Mouse (Mus musculus) embryonic facial prominence, embryonic 14.5 days (tissue): ENCODE data around the gene Olfr453. TPM values are rescaled to one million over a fixed set of nuclear protein-coding genes. Genes with fewer than 3 reads are reported as not detected.

ENCODE experiments used
- ATAC-seq: fragments of 200-750 bp; cut with Nextera tagmentation; 2 replicates; pipeline ENCODE4 v1.8.0; 2017; ENCODE audit warnings: low read depth, moderate number of reproducible peaks, moderate TSS enrichment
- DNase-seq: peaks from one replicate; pipeline ENCODE4 v3.0.0-alpha.2; 2015; ENCODE audit warnings: low spot score
- H3K27ac ChIP-seq: fragments of 300-500 bp; sonication (generic); replicated peaks from 2 replicates; pipeline ENCODE4 v1.5.1; 2014; ENCODE audit warnings: low read depth, mild to moderate bottlenecking, low read length, moderate library complexity
- H3K27me3 ChIP-seq: fragments of 300-500 bp; sonication (generic); replicated peaks from 2 replicates; pipeline ENCODE4 v1.6.1; 2014; ENCODE audit warnings: low read length; ENCODE audit not compliant: control insufficient read depth, insufficient read depth
- H3K36me3 ChIP-seq: fragments of 300-500 bp; sonication (generic); 2 replicates; pipeline ENCODE4 v1.6.1; 2014; ENCODE audit warnings: low read length, mixed read lengths; ENCODE audit not compliant: control insufficient read depth, insufficient read depth
- H3K4me1 ChIP-seq: fragments of 300-500 bp; sonication (generic); 2 replicates; pipeline ENCODE4 v1.6.1; 2014; ENCODE audit warnings: antibody characterized with exemption, low read length; ENCODE audit not compliant: control insufficient read depth, insufficient read depth
- H3K4me2 ChIP-seq: fragments of 300-500 bp; sonication (generic); 2 replicates; pipeline ENCODE4 v1.6.1; 2014; ENCODE audit warnings: low read depth, mild to moderate bottlenecking, low read length, moderate library complexity, mixed read lengths
- H3K4me3 ChIP-seq: fragments of 300-500 bp; sonication (generic); 2 replicates; pipeline ENCODE4 v1.5.1; 2014; ENCODE audit warnings: low read depth, mild to moderate bottlenecking, low read length
- H3K9ac ChIP-seq: fragments of 300-500 bp; sonication (generic); 2 replicates; pipeline ENCODE4 v1.6.1; 2014; ENCODE audit warnings: low read depth, mild to moderate bottlenecking, low read length, moderate library complexity, mixed read lengths
- H3K9me3 ChIP-seq: fragments of 300-500 bp; sonication (generic); 2 replicates; pipeline ENCODE4 v1.6.1; 2016; ENCODE audit warnings: low read length; ENCODE audit not compliant: control insufficient read depth
- WGBS: fragments of 180-500 bp; shearing (Covaris S2); extraction: QIAGEN DNeasy Blood & Tissue Kit; methylation state at CpG from one replicate; pipeline ENCODE4 v1.1.7; 2014; 5-methylcytosine and 5-hydroxymethylcytosine counted together
- polyA plus RNA-seq: library from polyadenylated mRNA; unstranded; fragments of >200 nt; fragmentation: Nextera tagmentation; extraction: Ambion mirVana; gene quantifications from 2 replicates; pipeline ENCODE4 v1.2.1, GENCODE M21; 2014

Olfr453 gene
- polyA plus RNA-seq = not detected in 2 replicates

DNA sequence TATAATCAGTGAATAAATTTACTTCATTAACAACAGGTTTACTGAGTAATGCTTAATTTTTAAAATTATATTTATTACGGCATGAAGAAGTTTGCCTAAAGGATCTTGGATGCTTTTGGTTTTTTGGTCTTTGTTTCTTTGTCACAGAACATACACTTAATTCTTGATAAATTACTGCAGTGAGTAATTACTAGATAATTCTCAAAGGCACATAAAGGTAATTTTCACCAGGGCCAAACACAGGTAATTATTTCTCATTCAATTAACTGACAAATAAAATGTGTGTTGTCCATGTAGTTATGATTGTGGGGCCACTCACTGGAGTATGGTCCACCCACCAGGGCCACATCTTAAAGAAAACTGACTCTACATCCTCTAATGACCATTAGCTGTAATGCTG, at the start of gene Olfr453:
Gene Olfr453, plus strand, starts transcription at position 301 of the 400 bp plus-strand sequence.
- H3K9me3 ChIP-seq = no peaks in the 10 kb centered on the region
- DNase-seq (no peak), ATAC-seq (no peak)
- H3K4me1 ChIP-seq = no peaks in the 10 kb centered on the region
- no peak within 1 kb of the TSS for H3K27ac ChIP-seq
- no peaks in the 10 kb centered on the region for H3K27me3 ChIP-seq
- WGBS = 96% methylated on average over 1 of the region's 1 CpGs
- no peak within 1 kb of the TSS for H3K4me3 ChIP-seq
- no peaks in the 10 kb centered on the region for H3K36me3 ChIP-seq
- no peak within 1 kb of the TSS for H3K9ac ChIP-seq
- no peak within 1 kb of the TSS for H3K4me2 ChIP-seq

DNA sequence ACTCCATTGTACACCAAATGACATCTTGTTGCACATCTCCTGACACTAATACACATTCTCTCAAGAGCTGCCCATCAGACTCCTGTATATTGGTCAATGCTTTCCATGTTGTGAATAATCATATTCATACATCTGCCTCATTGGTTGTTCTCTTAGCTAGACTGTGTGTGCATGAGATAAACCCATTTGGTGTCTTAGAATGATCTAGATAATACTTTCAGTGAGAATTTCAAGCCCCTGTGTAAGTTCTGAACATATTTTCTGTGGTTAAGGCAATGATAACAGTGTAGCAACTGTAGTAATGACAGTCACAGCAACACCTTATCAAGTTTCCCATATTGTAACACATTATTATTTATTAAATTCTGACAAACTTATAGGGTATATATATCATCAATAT, 49.4 kb upstream of the Olfr453 start:
- Histone ChIP-seq H3K4me2 (no peak overlapping the region), H3K36me3 (peaks cover 26% of the 10 kb centered on the region), H3K9me3 (no peaks in the 10 kb centered on the region), H3K27me3 (no peaks in the 10 kb centered on the region), H3K9ac (no peak overlapping the region), H3K4me3 (no peak overlapping the region), H3K4me1 (peaks cover 9% of the 10 kb centered on the region; the same call in 1 of the 2 replicates), H3K27ac (no peak overlapping the region)
- ATAC-seq (no peak), DNase-seq (no peak)

DNA sequence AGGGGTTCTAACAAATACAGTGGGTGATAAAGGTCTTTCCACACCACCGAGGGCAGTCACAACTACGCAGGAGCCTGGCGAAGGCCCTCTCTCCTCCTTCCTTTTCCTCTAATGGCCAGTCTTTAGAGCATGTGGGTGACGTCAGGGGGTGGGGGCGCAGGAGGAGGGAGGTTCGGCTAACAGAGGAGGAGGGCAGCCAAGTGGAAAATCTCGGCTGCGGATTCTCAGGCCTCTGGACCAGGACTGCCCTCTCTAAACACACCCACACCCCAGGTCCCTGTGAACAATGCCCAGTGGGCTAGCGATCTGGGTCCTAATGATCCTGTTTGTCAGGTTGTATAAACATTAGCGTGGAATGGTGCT, 47.0 kb upstream of the Olfr453 start:
- H3K4me3 ChIP-seq = peak overlapping the region; percentile 66
- WGBS = 0% methylated on average over 10 of the region's 10 CpGs
- peak overlapping the region; percentile 56 for H3K4me2 ChIP-seq
- H3K4me1 ChIP-seq = peaks cover 9% of the 10 kb centered on the region; the same call in 1 of the 2 replicates
- H3K27ac ChIP-seq = peak overlapping the region; percentile 93
- peaks cover 7% of the 10 kb centered on the region; the same call in 1 of the 2 replicates for H3K36me3 ChIP-seq
- peak overlapping the region; percentile 85 for H3K9ac ChIP-seq
- ATAC-seq = peak; percentile 86
- DNase-seq = peak; percentile 90
- H3K27me3 ChIP-seq = no peaks in the 10 kb centered on the region
- no peaks in the 10 kb centered on the region for H3K9me3 ChIP-seq

DNA sequence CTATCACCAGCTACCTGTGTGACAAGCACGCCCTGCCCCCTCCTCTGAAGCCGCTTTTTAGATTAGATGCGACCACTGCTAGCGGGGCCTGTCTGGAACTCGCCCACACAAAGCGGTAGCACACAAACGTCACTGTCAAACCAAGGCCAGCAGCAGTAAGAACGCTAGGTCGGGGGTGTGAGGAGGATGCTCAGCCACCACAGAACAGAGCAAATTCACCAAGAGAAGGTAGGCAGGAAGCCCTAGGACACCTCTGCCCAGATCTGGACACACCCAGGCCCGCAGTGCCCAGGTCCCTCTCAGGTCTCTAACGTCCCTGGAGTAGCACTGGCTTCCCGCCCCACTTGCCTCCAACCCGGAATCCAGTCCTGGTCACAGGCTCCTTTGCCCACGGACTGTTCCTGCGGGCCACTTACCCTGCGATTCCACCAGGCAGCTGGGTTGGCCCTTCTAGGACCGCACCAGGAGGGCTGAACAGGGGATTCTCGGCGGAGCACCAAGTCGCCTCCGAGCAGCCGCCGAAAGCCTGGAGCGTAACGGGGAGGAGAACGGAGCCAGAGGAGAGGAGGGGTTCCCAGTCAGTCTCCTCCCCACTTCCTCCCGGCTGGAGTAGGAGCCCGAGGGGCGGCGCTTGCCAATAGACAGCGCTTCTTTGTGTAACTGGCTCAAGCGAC, 46.5 kb upstream of the Olfr453 start:
- Histone ChIP-seq H3K27me3 (no peaks in the 10 kb centered on the region), H3K4me3 (peak overlapping the region; percentile 66), H3K9ac (peak overlapping the region; percentile 85), H3K36me3 (peaks cover 6% of the 10 kb centered on the region; the same call in 1 of the 2 replicates), H3K27ac (peak overlapping the region; percentile 93), H3K4me2 (peak overlapping the region; percentile 56), H3K9me3 (no peaks in the 10 kb centered on the region), H3K4me1 (peaks cover 9% of the 10 kb centered on the region; the same call in 1 of the 2 replicates)
- WGBS = under 1% methylated on average over 29 of the region's 32 CpGs
- DNase-seq = peak; percentile 95
- peak; percentile 96 for ATAC-seq

DNA sequence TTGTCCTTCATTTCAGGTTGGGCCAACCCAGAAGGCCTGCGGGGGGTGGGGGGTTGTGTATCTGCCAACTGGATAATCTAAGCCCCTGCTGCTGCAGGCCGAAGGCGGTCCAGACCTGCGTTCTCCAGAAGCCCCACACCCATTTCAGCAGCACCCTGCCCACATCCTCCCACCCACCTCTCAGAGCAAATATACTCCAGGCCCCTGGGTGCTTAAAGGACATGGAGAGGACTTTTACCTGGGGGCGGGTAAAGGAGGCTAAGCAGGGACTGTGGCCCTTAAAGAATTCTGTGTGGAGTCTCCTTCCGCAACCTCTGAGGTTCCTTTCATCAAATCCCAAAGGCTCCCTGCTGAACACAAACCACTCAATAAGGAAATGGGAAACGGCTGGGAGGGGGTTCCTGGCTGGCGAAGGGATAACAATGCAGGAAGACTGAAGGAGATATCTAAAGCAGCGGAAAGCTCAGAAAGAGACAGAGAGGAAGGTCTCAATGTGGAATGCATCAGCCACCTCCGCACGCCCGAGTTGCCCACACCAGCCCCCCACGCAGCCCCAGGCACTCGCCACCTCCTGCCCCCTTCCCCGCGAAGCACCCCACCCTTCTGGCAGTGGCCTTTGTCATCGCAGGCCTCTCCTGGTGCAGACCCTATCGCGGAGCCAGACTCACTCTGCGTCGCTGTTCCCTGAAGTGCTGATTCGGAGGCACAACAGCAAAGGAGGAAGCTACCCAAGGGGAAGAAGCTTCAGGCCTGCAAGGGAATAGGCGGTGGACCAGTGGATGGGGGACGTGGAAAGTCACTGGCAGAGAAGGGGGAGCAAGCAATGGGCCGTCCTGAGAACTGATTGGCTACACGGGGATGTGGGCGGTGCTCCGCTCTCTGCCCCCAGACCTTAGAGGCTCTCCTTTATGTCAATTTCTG, 29.6 kb upstream of the Olfr453 start, which contains the start of gene Tcaf1:
Gene Tcaf1, minus strand, starts transcription at position 798 of the 921 bp plus-strand sequence.
- peaks cover 3% of the 10 kb centered on the region; the same call in 1 of the 2 replicates for H3K4me1 ChIP-seq
- peak within 1 kb of the TSS; percentile 87 for H3K9ac ChIP-seq
- peak within 1 kb of the TSS; percentile 83 for H3K4me3 ChIP-seq
- H3K4me2 ChIP-seq = peak within 1 kb of the TSS; percentile 84
- under 1% methylated on average over 26 of the region's 28 CpGs for WGBS
- peak within 1 kb of the TSS; percentile 90 for H3K27ac ChIP-seq
- H3K36me3 ChIP-seq = no peaks in the 10 kb centered on the region
- peak; percentile 100 for ATAC-seq
- H3K9me3 ChIP-seq = no peaks in the 10 kb centered on the region
- no peaks in the 10 kb centered on the region for H3K27me3 ChIP-seq
- peak; percentile 93 for DNase-seq

DNA sequence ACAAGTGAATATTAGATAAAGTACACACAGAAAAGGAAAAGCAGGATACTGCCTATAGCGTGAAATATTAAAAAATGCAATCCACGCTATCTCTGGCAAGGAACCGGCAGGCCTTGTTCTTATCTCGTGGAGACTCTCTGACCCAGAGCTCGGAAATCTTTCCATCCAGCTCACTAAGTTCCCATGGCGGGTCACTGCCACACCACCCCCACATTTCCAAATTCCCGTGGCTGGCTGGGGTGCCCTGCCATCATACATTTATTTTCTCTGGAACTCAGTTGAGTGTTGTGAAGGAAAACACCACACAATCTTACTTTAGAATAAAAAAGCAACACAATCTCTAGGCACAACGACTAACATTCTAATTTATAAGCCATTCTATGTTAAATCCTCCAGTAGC, 24.5 kb upstream of the Olfr453 start:
- Histone ChIP-seq H3K4me1 (no peaks in the 10 kb centered on the region), H3K4me2 (no peak overlapping the region), H3K4me3 (no peak overlapping the region), H3K27ac (no peak overlapping the region), H3K36me3 (no peaks in the 10 kb centered on the region), H3K27me3 (no peaks in the 10 kb centered on the region), H3K9me3 (no peaks in the 10 kb centered on the region), H3K9ac (no peak overlapping the region)
- DNase-seq = no peak
- 73% methylated on average over 8 of the region's 8 CpGs for WGBS
- ATAC-seq = no peak

DNA sequence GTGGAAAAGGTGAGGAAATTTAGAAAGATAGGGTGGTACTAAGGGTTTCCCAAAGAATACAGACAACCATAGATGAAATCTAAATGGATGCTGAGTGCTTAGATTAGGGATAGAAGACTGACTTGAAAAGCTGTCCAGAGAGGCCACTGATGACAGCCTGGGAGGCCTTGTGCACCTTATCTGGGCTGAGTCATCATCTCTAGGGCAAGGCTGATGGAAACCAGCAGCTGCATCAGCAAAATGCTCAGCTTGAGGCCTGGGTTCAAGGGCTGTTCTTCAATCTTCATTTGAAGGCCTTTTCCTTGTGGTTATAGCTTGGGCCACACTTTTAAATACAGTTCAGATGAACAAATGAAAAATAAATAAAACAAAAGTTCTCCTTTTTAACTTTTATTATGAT, 21.2 kb upstream of the Olfr453 start:
- Histone ChIP-seq H3K27me3 (no peaks in the 10 kb centered on the region), H3K4me1 (no peaks in the 10 kb centered on the region), H3K9me3 (no peaks in the 10 kb centered on the region), H3K4me2 (no peak overlapping the region), H3K9ac (no peak overlapping the region), H3K27ac (no peak overlapping the region), H3K36me3 (no peaks in the 10 kb centered on the region), H3K4me3 (no peak overlapping the region)
- ATAC-seq = no peak
- DNase-seq = no peak

DNA sequence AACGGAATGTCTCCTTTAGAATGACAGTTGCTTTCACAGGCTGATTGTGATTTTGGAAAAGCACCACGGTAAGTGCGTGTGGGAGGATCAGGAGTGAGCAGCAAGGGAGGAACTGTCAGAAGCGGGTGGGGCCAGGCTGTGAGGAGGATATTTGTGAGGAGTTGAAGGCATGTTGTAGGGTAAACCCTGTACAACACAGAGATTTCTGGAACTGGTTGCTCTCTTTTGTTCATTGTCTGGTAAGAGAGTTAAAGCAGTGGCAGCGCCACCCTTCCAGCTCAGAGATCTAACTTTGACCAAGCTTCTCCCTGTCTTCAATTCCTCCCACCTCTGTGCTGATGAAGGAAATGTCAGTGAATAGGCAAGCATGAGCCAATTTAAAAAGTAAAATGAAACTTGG, 3.1 kb downstream of the Olfr453 start:
- H3K27me3 ChIP-seq = no peaks in the 10 kb centered on the region
- H3K4me3 ChIP-seq = no peak overlapping the region
- H3K27ac ChIP-seq = no peak overlapping the region
- ATAC-seq = no peak
- H3K4me1 ChIP-seq = no peaks in the 10 kb centered on the region
- no peak for DNase-seq
- no peak overlapping the region for H3K4me2 ChIP-seq
- H3K9me3 ChIP-seq = no peaks in the 10 kb centered on the region
- H3K36me3 ChIP-seq = no peaks in the 10 kb centered on the region
- no peak overlapping the region for H3K9ac ChIP-seq
- WGBS = 69% methylated on average over 5 of the region's 5 CpGs
